Comparison of ENCODE assay signal across 9 mouse cellular contexts in the genomic region with DNA sequence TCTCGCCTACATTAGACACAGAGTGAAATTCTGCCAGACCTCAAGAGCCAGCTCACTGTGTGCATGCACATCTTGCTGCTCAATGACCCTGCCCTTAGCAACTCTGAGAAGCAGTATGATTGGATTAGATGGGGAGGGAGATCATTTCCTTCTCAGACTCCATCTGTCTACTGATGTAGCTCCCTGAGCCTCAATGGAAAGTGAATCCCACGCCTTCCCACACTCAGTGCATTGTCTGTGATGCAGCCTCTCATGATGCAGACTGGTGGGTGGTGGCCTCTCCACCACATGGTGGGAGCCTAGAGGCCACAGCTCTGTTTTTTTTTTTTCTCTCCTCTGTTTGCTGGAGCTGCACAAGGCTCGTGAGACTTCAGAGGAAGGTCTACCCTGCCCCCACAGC.
"Had no signal": no experiment of that assay in that cellular context is flagged by ENCODE, and none has a peak within 500 bp of the region (broad histone marks: within the 10 kb centered on the region; RNA-seq: fewer than 3 reads in every experiment).

No protein-coding gene starts in this region.

- ATAC-seq: intestine, embryonic 16.5 days; liver, embryonic 12.5 days; midbrain, embryonic 13.5 days had no signal

- DNase-seq: kidney, adult 2 months; kidney, postnatal 14 days; layer of hippocampus, postnatal 36 days; left cerebral cortex, postnatal 4 days; lung, postnatal 14 days; thymus, postnatal 36 days had no signal
